Mouse (Mus musculus) T-helper 2 cell (primary cell): Measurements from ENCODE around the gene Thoc2.
"Not testable (repeated sequence)": the region's sequence is repeated elsewhere in the genome, so short reads cannot be mapped to it uniquely, and the experiment has no call there.

ENCODE experiments used
- in situ Hi-C: fragments of 300-600 bp; cut with MboI, MseI; formaldehyde crosslinking; loops from one replicate; pipeline ENCODE4 v1.15.1; 2025; ENCODE audit warnings: high pct_unique_total_duplicates

Thoc2 gene

DNA sequence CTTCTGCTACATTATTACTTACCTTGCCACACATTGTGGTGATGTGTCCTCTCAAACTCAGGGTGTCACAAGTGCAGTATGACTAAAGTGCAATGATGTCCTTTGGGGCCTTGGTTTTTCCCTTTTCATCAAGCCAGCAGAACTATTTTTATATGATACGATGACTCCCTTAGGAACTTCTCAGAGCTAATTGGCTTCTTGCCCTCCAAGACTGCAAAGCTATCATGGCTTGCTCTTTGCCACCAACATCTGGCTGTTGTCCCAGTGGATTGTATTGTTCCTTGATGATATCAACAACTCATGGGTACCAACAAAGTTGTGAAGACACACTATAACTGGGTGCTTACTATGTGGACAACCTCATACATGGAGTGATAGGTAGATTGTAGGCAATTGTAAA, at the start of gene Thoc2:
Gene Thoc2, minus strand, starts transcription at position 101 of the 400 bp plus-strand sequence.
- in situ Hi-C loops: no loop called here

DNA sequence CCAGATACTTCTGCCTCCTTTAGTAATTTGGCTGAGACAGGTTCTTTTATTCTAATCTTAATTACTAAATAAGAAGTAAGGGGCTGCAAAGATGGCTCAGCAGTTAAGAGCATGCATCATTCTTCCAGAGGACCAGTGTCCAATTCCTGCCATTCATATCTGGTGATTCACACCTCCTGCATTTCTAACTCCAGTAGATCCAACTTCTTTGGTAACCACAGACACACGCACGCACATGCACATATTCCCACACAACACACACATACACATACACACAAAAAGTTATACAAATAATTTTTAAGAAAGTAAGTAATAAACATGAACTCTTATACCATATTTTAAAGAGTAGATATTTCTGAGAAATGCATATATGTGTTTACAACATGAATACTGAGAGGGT, 49.6 kb upstream of the Thoc2 start:
- in situ Hi-C loops: no loop called here

- in situ Hi-C loops: loop anchor here (5.0 kb wide), 1 partner anchor 48 kb away; no protein-coding TSS in a partner anchor
These were observed 48.9 kb upstream of the Thoc2 start for GRCm38 (mm10) chrX:41969341-41969740.

DNA sequence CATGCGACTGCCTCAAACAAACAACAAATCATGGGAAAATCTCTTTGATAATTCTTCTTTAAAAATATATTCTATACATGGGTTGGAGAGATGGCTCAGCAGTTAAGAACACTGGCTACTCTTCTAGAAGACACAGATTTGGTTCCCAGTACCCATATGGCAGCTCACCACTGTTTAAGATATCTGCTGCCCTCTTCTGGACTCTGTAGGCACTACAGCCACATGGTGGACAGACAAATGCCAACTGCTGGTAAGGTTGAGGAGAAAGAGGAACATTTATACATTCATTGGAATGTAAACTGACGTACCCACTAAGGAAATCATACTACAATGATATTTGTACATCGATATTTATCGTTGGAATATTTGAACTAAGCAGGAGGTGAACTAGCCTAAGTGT, 36.7 kb upstream of the Thoc2 start:
- in situ Hi-C loops: loop anchor here (10.0 kb wide), 1 partner anchor 872 kb away; no protein-coding TSS in a partner anchor

- in situ Hi-C loops: no loop called here
These were observed 21.4 kb upstream of the Thoc2 start for GRCm38 (mm10) chrX:41941840-41942239.

DNA sequence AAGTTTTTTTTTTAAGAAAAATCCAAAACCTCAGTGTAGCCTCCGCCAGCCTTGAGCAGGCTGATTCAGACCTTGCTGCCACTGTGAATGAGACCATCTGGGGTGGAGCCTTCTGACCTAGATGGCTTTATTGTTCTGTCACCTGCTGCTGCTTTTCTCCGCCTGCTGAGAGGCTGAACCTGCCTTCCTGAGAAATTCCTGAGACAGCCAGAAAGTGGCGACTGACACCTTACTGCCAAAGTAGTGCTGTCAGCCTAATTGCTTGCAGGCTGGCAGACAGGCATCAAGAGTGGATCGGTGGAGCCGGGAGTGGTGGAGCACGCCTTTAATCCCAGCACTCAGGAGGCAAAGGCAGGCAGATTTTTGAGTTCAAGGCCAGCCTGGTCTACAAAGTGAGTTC, 11.3 kb upstream of the Thoc2 start:
- in situ Hi-C loops: not testable (repeated sequence)

DNA sequence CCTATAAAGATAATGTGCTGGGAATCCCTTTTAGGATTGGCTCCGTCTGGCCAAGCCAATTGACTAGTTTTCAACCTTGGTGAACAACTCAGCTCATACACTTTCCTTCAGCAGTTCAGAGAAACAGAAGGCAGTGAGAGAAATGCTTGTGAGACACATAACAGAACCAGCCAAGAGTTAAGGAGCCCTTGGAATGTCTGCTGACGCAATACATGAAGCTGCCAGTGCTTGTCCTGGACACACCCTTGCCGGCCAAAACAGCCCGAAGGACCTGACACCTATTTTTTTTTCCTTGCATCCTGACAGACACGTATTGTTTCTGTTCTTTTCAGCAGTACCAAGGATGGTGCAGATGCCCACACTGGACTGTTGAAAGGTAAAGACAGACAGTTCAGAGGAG, 4.2 kb upstream of the Thoc2 start:
- in situ Hi-C loops: no loop called here

- in situ Hi-C loops: no loop called here
These were observed 8.4 kb downstream of the Thoc2 start for GRCm38 (mm10) chrX:41912061-41912401.

GRCm38 (mm10) chrX:41911390-41912060, 8.9 kb downstream of the Thoc2 start:
- in situ Hi-C loops: no loop called here

DNA sequence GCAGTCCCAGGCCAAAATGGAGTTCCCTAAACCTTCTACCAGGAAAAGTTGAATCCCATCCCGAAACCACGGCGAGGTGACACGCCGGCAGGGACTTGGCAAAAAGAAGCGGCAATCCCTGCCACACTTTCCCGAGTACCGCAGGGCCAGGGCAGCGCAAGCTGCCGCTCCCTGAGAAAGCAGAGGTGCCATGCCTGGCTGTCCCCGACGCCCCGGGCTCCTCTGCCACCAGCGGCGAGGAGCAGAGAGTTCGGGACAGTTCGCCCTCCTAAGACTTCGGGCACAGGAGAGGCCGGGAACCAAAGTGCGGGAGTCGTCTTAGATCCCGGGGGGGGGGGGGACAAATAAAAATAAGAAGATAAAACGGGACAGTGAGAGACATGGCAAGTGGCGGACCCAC, 9.5 kb downstream of the Thoc2 start:
- in situ Hi-C loops: no loop called here

- in situ Hi-C loops: no loop called here
These were observed 10.0 kb downstream of the Thoc2 start for GRCm38 (mm10) chrX:41910471-41910870.

DNA sequence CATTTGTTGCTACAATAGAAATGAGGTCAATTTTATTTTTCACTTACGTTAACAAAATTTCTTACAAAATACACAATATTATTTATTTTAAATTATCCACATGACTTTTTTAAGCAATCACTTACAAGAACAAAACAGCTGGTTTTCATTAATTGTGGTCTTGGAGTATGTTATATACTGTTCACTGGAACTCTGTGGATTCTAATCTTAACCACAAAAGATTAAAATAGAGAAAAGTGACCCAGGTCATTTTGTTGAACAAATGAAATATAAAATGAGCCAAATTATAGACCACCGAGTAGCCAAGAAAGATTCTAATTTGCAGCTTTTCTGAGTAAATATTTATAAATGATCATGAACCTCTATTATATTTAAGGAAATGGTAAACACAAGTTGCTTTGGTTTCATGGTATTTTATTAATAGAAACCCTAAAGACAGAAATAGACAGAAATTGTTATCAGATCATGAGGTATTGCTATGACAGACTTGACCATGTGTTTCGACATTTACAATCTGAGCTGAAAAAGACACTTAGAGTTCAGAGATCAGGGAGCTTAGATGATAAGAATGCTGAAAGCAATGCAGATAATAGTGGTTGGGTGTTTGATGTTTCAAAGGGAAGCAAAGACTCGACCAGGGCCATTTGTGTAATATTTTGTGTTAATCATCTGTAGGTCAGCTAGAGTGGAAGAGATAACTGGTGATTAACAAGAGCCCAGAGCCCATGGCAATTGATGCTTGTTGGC, 35.5 kb downstream of the Thoc2 start:
- in situ Hi-C loops: no loop called here

DNA sequence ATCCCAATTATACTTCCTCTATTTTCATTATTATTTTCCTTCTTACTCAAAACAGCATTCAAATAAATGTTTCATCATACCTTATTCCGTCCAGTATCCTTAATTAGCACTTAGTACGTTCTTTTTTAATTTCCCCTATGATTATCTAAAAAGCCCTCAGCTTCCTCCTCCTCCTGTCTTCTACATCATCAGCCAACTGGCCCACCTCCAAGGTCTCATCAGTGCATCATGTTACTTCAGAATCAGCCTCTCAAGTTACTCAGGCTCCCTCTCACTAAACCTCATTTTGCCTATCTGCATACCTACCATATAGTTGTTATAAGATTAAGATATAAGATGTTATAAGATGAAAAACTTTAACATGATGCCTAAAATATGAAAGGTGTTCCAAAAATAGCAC, 43.9 kb downstream of the Thoc2 start:
- in situ Hi-C loops: no loop called here

- in situ Hi-C loops: no loop called here
These were observed 82.7 kb downstream of the Thoc2 start for GRCm38 (mm10) chrX:41837823-41838222.

- in situ Hi-C loops: loop anchor here (10.0 kb wide), 1 partner anchor 629 kb away; no protein-coding TSS in a partner anchor
These were observed 114.9 kb downstream of the Thoc2 start for GRCm38 (mm10) chrX:41805592-41805991.

- in situ Hi-C loops: no loop called here
These were observed 127.2 kb downstream of the Thoc2 start for GRCm38 (mm10) chrX:41793303-41793702.
